Mouse (Mus musculus): ENCODE measurements around the gene Ggt6.

The Ggt6 gene

DNA sequence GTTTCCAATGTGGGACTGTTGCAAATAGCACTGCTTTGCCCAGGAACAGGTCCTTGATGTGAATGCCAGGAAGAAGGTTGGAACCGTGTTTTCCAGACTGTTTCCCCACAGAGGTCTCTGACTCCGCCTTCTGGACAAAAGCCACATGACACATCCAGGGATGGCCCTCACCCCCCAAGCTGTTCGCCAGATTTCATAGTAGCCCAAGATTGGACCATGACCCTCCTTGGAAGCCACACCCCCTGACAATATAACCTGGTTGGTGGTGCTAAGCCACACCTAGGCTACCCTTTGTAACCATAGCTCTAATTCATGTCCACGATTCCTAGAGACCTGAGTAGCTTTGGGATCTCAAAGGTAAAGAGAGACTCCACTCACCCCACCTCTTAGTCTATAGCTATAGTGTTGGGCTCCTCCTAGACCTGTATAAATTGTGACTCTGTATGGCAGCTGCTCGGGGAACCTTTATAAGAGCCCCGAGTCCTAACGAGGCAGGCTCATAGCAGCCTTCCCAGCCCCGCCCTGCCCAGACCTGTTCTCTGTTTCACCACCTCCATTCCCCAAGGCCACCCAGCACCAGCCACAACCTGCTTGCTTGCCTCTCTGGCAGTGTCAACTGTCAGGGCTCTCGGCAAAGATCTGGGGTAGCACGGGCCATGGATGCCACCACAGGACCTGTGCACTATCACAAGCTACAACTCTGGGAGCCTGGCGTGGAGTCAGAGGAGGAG is at the start of gene Ggt6:
Ggt6 (plus strand) TSS at position 564 of the 731 bp plus-strand sequence.
- no peak for DNase-seq (ENCODE audit: low spot score)

DNA sequence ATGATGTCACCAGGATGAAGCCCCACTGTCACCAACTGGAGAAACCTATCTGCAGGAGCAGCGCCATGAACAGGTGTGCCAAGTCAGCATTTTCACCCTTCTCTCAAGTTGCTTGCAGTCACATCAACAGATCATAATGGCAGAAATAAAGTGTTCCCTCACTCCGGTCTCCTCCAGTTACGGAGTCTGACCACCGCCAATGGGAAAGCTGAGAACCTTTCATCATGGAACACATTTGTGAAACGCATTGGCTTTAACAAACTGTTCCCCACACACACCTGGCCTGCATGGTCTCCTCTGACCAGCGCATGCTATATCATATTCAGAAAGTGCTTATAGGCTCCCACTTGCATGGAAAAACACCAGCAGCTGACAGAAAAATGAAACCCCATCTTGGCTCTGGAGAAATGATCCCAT is 47.2 kb upstream of the Ggt6 start:
- no peak for DNase-seq (ENCODE audit: low spot score)

GRCm38 (mm10) chr11:72389407-72390142 is 45.8 kb upstream of the Ggt6 start:
- DNase-seq (ENCODE audit: low spot score), result no peak

DNA sequence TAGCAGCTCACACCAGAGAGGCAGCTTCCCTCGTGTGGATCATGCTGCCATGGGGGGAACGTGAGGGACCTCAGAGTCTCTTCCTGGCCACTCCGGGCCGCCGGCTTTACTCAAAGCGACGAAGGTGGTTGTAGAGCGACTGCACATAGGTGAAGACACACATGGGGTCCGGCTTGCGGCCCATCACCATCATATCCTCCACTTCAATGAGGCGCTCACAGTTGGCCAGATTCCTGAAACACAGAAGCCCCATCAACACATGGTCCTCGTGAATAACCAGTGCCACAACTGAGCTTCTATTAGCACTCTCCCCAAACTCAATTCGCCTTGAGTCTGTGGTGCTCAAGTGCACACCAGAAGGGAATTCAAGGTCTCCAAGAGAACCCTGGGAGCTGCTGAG is 44.1 kb upstream of the Ggt6 start:
- no peak for DNase-seq (ENCODE audit: low spot score)

GRCm38 (mm10) chr11:72393243-72393642 is 42.1 kb upstream of the Ggt6 start:
- DNase-seq (ENCODE audit: low spot score), result no peak

DNA sequence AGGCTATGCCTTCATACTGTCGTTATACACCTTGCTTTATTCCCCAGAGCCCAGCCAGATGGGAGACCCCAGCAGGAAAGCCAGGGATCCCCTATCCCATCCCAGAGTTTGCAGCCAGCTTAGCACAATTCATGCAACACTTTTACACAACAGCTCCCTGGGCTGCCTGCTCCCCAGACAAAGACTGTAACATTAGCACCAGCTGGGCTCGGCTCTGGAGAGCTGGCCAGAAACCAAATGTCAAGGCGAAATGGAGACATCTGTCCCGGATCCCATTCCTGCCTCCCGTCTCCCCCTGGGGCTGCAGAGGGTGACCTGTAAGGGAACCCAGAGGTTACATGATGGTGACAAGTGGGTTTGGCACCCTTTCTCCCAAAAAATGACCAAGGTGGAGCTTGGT is 41.7 kb upstream of the Ggt6 start:
- DNase-seq (ENCODE audit: low spot score), result no peak

DNA sequence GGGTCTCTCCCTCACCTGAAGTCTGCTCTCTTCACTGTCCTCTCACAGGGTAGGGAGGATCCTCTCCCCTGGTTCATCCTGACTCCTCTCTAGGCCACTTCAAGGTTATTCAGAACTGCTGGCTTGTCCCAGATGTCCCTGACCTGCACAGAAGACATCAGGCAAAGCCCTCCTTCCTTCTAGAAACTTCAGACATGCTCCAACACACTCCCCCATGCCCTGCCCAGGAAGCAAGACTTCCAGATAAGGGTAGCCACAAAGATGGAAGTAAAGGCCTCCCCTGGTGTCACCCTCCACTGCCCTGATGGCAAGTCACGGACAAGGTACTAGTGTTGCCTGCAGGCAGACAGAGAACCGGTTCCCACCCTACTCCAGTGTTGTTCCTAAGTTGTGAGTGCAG is 40.6 kb upstream of the Ggt6 start:
- DNase-seq (ENCODE audit: low spot score), result no peak

DNA sequence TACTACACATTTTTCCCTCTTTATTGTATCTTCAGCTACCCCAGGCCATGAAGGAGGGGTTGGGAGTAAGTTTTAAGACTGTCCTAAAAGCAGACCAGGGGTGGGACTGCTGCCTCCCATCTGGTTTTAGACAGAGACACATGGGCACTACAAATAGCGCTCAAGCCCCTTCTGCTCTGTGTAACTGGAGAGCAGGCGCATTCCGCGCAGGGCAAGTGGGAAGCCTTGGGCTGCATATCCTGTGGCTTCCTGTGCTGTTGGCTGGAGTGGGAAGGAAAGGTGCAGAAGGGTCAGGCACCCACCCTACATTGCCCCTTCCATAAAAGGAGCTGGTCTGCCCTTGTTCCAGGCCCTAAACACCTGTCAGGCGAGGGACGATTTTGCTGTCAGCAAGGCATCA is 39.7 kb upstream of the Ggt6 start:
- DNase-seq (ENCODE audit: low spot score), result no peak

DNA sequence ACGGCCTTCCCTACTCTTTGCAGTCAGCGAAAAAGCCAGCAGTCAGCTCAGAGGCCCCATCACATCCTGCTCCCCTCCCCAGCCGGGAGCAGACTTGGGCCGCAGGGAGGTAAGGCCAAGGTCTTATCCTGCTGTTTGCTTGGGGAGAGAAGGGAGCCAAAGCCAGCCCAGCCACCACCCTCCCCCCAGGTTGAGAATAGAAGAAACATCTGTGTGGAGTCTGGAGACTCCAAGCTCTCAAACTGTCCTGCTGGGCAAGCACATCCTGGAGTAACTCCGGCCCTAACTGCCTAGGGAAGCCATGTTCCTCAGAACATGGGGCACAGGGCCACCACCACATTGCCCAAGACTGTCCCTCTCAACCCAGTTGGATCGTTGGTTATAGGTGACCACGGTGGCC is 38.7 kb upstream of the Ggt6 start:
- no peak for DNase-seq (ENCODE audit: low spot score)

GRCm38 (mm10) chr11:72397072-72397471 is 38.3 kb upstream of the Ggt6 start:
- peak; percentile 60 for DNase-seq (ENCODE audit: low spot score)

DNA sequence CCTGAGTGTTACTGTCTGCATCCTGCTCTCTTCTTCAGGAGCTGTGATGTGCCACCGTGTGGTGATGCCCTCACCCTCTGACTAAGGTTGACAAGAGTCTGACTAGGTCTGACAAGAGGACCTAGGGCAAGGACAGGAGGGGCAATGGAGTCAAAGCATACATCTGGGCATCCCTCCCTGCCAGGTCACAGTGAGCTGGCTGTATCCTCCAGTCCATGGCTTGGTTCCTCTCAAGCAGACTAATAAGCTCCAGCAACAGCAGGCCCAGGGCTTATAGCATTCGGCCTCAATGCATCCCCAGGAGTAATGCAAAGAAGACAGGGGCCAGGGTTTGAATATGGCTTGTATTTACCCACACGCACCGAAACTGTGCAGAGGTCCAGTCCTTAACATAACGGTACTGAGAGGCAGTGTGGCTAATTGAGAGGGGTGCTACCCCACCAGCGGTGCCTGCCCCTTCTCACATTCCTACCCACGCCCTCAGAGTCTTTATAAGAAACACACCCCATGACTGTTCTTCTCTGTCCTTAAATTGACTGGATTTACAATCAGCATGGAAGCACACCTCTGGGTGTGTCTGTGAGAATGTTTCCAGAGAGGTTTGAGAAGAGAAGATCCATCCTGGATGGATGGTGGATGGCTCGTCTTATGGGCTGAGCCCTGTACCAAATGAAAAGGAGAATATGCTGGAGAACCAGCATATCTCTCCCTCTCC is 37.4 kb upstream of the Ggt6 start:
- DNase-seq (ENCODE audit: low spot score), result no peak

GRCm38 (mm10) chr11:72401068-72401467 is 34.3 kb upstream of the Ggt6 start:
- DNase-seq (ENCODE audit: low spot score), result no peak

GRCm38 (mm10) chr11:72402017-72402416 is 33.3 kb upstream of the Ggt6 start:
- DNase-seq (ENCODE audit: low spot score), result no peak

DNA sequence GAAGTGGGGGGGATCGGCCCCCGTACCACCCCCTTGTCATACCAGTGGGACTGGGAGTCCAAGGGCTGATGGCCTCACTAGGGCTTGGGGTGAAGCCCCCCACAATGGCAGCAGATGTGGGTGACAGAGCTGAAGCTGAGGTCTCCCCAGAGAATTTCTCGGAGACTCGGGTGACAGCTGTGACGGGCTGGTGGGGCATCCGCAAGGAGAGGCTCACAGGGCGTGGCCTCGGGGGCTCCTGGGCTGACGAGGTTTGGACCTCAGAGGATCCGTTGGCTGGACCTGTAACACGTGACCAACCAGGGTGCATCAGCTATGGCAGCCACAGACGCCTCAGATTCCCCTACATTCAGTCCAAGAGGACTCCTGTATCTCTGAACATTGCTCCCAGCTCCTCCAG is 32.4 kb upstream of the Ggt6 start:
- DNase-seq (ENCODE audit: low spot score), result no peak

DNA sequence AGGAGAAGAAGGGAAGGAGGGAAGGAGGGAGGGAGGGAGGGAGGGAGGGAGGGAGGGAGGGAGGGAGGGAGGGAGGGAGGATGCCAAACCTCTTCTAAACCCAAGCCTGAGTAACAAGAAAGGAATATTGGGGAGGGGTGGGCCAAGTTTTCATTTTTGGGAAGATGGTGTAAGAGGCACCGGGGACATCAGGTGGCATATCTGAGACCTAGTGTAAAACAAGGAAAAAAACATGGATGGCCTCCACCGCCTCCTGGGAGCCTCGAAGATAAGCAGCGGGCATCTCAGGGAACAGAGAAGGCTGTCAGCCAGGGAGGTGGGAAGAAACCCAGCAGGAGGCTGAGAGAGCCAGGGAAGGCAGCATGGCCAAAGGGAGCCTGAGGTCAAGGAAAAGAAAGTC is 29.8 kb upstream of the Ggt6 start:
- DNase-seq (ENCODE audit: low spot score), result no peak

GRCm38 (mm10) chr11:72406079-72406675 is 29.1 kb upstream of the Ggt6 start:
- DNase-seq (ENCODE audit: low spot score), result no peak

DNA sequence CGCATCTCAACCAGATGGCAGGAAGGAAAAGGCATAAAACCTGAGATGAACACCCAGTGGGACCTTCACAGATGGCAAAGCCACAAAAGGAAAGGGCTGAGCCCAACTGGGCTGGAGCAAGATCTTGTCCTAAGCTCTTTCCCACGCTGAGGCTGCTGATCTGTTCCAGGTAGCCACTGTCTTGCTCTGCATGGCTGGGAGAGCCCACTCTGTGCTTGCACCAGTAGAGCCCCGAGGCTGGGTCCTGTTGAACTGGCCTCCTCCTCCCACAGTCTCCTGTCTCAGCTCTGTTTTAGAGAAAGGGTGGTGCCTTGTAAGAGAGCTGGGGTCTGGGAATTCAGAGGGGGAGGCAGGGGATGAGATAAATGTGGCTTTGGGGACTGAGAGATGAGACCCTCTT is 28.2 kb upstream of the Ggt6 start:
- DNase-seq (ENCODE audit: low spot score), result no peak

GRCm38 (mm10) chr11:72407574-72407973 is 27.8 kb upstream of the Ggt6 start:
- no peak for DNase-seq (ENCODE audit: low spot score)

- DNase-seq (ENCODE audit: low spot score), result no peak
Observed at GRCm38 (mm10) chr11:72408451-72409170, 26.7 kb upstream of the Ggt6 start.

- no peak for DNase-seq (ENCODE audit: low spot score)
Observed at GRCm38 (mm10) chr11:72409649-72410385, 25.5 kb upstream of the Ggt6 start.

DNA sequence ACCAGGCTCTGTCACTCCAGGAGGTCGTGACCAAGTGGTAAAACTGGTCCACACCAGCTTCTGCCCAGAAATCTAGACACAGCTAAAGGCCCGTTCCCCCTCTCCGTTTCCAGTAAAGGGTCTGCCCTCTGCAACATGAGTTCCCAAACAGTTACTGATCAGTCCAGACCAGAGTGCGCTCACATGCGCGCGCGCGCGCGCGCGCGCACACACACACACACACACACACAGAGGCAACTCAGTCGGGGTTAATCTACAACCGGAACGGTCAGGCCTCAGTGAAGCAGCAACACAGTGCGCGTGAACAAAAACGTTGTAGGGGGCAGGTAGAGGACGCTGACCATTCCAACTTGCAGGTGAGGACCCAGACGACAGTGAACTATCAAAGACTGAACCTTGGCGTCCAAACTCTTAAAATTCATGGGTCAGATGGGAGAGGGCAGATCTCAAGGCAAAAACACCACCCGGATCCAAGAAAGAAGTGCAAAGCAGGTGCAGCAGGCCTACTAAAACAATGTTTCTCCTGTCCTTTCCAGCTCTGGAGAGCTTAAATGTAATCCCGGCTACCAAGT is 24.7 kb upstream of the Ggt6 start:
- no peak for DNase-seq (ENCODE audit: low spot score)

Measured in ovary, postnatal 14 days (tissue).